Mouse (Mus musculus) fibroblast of lung, adult 2 months (primary cell): ENCODE results near the gene Slc17a8.
"Not testable (repeated sequence)": the region's sequence is repeated elsewhere in the genome, so short reads cannot be mapped to it uniquely, and the experiment has no call there.

Source experiments
- DNase-seq: peaks from one replicate; pipeline ENCODE4 v3.0.0-alpha.2; 2011; ENCODE audit warnings: low read depth

Gene Slc17a8

GRCm38 (mm10) chr10:89621129-89621528 lies at the start of gene Slc17a8:
Gene Slc17a8, minus strand, starts transcription at chr10:89621253.
- no peak for DNase-seq

GRCm38 (mm10) chr10:89670371-89670770 lies 49.3 kb upstream of the Slc17a8 start:
- DNase-seq = not testable (repeated sequence)

DNA sequence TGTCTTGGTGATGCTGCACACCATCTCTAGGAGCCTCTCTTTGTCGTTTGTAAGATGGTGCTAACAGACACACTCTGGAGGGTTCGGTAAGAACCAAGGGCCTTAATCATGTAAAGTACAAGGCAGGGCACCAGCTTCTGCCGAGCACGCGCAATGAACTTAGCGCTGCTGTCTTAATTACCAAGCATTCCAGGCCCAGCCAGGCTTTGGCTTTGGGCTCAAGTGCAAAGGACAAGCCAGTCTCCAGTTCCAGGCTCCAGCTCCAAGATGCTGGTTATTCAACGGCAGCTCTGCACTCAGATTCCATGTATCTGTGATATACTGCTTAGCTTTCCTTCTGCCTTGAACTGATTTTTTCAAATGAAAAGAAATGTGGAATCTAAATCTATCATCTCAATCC lies 46.5 kb upstream of the Slc17a8 start:
- no peak for DNase-seq

DNA sequence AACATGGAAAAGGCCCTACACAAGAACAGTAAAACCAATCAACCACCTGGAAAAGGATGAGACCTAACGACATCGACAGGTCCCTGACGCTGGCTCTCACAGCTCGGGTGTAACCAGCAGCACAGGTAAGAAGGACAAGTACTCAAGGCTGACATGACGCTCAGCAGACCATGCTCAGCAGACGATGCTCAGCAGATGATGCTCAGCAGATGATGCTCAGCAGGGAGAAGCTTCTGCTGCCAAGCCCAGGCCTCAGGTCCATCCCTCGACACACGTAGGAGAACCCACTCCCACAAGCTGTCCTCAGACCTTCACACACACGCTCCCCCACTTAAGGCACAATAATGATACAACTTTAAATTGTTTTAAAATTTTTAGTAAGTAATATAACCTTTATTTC lies 44.6 kb upstream of the Slc17a8 start:
- DNase-seq = no peak

- no peak for DNase-seq
Measured at GRCm38 (mm10) chr10:89664977-89665645, 44.1 kb upstream of the Slc17a8 start.

DNA sequence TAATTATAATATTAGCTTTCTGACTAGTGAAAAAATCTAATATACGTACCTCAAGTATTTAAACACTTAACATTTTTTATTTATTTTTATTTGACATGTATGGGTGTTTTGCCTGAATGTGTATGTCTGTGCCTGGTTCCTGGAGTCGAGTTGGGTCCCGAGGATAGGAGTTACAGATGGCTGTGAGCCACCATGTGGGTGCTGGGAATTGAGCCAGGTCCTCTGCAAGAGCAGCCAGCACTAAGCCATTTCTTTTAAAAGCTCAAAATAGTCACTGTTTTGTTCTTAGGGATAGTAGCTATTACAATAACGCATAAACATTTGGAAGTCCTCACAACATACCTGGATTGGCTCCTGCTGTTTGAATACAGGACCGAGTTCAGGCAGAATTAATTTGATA lies 35.3 kb upstream of the Slc17a8 start:
- DNase-seq = no peak

- DNase-seq = no peak
Measured at GRCm38 (mm10) chr10:89652912-89653311, 31.9 kb upstream of the Slc17a8 start.

GRCm38 (mm10) chr10:89651691-89652090 lies 30.6 kb upstream of the Slc17a8 start:
- DNase-seq = no peak

- no peak for DNase-seq
Measured at GRCm38 (mm10) chr10:89646918-89647317, 25.9 kb upstream of the Slc17a8 start.

- no peak for DNase-seq
Measured at GRCm38 (mm10) chr10:89637001-89637400, 15.9 kb upstream of the Slc17a8 start.

GRCm38 (mm10) chr10:89635018-89635417 lies 14.0 kb upstream of the Slc17a8 start:
- DNase-seq = no peak

DNA sequence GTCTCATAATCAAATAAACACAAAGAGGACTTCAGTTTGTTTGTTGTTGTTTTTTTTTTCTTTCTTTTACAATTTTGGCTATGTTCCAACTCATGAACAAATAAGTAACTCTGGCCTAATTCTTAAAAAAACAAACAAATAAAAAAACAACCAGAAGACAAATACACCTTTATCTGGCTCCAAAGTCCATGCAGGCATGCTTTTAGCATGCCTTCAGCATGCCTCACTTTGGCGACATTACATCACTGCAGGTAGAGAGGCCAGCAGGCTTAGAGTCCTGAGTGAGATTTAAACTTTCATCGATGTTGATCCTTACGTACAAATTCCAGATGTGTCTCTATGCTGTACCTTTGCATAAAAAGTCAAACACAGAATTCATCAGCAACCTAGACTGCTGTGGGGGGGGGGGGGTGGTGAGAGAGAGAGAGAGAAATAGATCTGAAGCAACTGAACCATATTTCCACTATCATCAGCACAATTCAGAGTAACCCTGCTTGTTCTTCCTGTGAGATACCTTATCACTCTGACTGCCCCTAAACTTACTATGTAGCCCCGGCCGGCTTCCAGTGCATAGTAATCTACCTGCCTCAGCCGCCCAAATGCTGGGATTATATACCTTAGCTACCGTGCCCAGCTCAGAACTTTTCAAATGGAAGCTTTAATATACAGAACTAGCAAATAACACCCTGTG lies 12.8 kb upstream of the Slc17a8 start:
- DNase-seq = no peak

GRCm38 (mm10) chr10:89633121-89633520 lies 12.1 kb upstream of the Slc17a8 start:
- no peak for DNase-seq

DNA sequence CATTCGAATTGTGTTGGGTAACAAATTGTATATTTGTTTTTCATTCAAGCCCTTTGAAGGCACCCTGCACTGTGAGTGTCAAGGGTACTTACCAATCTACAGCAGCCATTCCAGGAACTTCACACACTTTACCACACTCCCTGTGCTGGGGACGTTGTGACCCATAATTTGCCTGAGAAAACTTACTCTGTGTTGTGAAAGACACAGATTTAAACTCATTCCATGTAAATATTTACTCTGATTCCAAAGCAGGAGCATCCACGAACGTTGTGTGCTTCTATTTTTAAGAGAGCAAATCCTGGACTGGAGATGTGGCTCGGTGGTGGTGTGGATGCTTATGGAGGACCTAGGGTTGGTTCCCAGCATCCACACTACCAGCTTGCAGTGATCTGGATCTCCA lies 10.8 kb upstream of the Slc17a8 start:
- DNase-seq = no peak

DNA sequence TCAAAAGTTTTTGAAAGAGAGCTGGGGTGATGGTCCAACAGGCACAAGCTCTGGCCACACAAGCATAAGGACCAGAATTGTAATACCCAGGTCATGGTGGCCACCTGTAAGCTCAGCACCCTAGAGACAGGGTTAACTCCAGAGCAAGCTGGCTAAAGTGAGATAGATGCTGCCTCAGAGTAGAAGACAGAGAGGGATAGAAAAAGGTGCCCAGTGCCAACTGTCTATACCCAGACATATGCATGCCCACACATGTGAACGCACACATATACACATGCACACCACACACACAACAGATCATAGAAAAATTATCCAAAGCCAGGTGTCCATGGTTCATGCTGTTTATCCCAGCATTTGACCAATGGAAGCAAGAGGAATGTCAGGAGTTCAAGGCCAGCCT lies 9.5 kb upstream of the Slc17a8 start:
- DNase-seq = no peak

DNA sequence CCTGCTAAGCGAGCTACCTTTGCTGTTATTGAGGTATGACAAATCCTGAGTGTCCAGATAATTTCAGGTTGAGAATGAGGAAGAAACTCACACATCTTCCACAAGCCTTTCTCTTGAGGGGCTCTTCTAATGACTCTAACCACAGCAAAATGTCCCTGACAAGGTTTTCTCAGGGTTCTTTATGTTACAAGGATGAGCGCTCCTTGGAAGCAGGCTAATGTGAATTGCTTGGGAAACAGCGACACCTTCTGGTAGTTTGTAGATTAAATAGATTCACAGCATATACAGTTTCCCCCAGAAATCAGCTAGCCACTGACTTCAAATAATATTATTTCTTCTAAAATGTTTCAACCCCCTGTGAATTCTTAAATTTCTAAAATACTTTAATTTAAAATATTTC lies 9.0 kb upstream of the Slc17a8 start:
- peak; percentile 40 for DNase-seq

DNA sequence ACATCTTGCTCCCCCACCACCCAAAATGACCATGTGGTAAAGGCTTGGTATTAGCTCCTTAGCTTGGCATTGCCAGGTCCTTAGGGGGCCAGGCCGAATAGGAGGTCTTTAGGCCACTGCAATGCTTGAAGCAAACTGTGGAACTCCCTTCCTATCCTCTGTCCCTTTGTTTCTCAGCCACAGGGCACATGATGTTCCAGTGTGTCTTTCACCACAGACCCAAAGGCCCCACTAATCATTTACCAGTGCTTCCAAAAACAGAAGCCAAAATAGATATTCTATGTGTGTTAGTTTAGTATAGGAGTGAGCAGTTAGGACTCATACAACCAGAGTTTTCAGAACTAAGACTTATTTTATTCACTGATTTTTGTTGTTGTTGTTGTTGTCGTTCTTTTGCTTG lies 5.7 kb upstream of the Slc17a8 start:
- DNase-seq = no peak

GRCm38 (mm10) chr10:89624196-89624595 lies 3.1 kb upstream of the Slc17a8 start:
- DNase-seq = no peak

DNA sequence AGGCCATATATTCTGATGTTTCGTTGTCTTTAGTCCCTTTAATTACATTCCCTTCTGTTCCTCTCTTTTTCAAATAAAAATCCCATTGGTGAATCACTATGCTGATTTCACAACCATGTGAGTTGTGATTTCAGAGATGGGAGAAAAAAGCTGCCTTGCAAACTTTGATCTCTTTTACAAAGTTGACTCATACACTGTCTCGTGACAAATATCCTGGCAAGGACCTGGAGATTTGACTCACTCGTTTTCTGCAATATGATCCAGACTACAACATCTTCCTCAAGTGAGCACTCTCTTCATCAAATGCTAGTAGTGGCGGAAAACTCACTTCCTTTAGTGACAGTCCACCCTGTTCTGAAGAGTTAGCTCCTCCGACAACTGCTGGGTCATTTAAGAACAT lies 21.7 kb downstream of the Slc17a8 start:
- DNase-seq = peak; percentile 66

GRCm38 (mm10) chr10:89597275-89597674 lies 23.8 kb downstream of the Slc17a8 start:
- no peak for DNase-seq

DNA sequence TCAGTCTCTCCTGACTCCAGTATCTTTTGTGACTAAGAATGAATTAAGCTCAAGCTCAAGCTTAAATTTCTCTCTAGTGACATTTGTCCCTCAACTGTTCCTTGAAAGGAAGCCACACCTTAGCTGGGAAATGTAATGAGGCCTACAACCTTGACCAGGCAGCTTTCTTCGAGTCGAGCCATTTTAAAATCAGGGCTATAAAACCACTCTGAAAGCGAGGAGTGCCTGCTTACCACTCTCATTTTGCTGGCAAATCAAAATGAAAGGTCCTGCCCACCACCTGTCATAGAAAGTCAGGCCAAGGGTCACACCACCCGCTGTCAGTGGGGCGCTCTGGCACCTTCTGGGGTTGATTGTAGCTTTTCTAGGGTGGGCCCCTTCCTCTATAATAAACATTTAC lies 25.1 kb downstream of the Slc17a8 start:
- DNase-seq = no peak

DNA sequence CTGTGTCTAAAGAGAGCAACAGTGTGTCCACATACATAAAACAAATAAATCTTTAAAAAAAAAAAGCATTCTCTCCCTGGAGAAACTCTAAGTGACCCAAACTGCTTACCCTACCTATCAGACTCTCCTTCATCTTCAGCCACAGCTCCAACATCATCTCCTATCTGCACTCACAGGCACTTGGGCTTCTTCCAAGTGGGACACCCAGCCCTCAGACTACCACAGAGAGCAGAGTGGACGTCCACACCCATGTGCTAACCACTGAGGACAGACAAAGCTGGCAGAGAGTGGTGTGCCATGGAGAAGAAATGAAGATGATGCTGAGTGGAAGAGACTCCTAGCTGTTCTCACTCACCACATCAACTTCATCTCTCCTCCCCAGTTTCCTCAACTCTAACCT lies 25.5 kb downstream of the Slc17a8 start:
- no peak for DNase-seq

GRCm38 (mm10) chr10:89594309-89594708 lies 26.7 kb downstream of the Slc17a8 start:
- no peak for DNase-seq

- no peak for DNase-seq
Measured at GRCm38 (mm10) chr10:89592797-89593196, 28.3 kb downstream of the Slc17a8 start.
